Mouse (Mus musculus) hindbrain, embryonic 14.5 days (tissue): Measurements from ENCODE around the gene Tekt3. TPM values are rescaled to one million over a fixed set of nuclear protein-coding genes. Genes with fewer than 3 reads are reported as not detected.

Experiments used
- ATAC-seq: fragments of 200-750 bp; cut with Nextera tagmentation; 2 replicates; pipeline ENCODE4 v1.8.0; 2017; ENCODE audit warnings: moderate number of reproducible peaks, mild to moderate bottlenecking, moderate TSS enrichment, moderate library complexity; ENCODE audit not compliant: low FRiP score
- DNase-seq: peaks from one replicate; pipeline ENCODE4 v3.0.0-alpha.2; 2015; ENCODE audit warnings: low spot score
- H3K27ac ChIP-seq: fragments of 300-500 bp; sonication (generic); 2 replicates; pipeline ENCODE4 v1.5.1; 2014; ENCODE audit warnings: mild to moderate bottlenecking, moderate library complexity
- H3K27me3 ChIP-seq: fragments of 300-500 bp; sonication (generic); 2 replicates; pipeline ENCODE4 v1.6.1; 2014; ENCODE audit warnings: mild to moderate bottlenecking, low read length, mixed read lengths; ENCODE audit not compliant: control insufficient read depth, insufficient read depth
- H3K36me3 ChIP-seq: fragments of 300-500 bp; sonication (generic); replicated peaks from 2 replicates; pipeline ENCODE4 v1.6.1; 2014; ENCODE audit not compliant: control insufficient read depth, insufficient read depth
- H3K4me1 ChIP-seq: fragments of 300-500 bp; sonication (generic); replicated peaks from 2 replicates; pipeline ENCODE4 v1.6.1; 2014; ENCODE audit warnings: antibody characterized with exemption, low read length, mixed read lengths; ENCODE audit not compliant: control insufficient read depth, insufficient read depth
- H3K4me2 ChIP-seq: fragments of 300-500 bp; sonication (generic); replicated peaks from 2 replicates; pipeline ENCODE4 v1.6.1; 2014; ENCODE audit warnings: mild to moderate bottlenecking, moderate library complexity
- H3K4me3 ChIP-seq: fragments of 300-500 bp; sonication (generic); replicated peaks from 2 replicates; pipeline ENCODE4 v1.5.1; 2014; ENCODE audit warnings: mild to moderate bottlenecking, low read length
- H3K9ac ChIP-seq: fragments of 300-500 bp; sonication (generic); 2 replicates; pipeline ENCODE4 v1.6.1; 2014
- H3K9me3 ChIP-seq: fragments of 300-500 bp; sonication (generic); 2 replicates; pipeline ENCODE4 v1.6.1; 2016; ENCODE audit warnings: low read length; ENCODE audit not compliant: control insufficient read depth
- WGBS: fragments of 180-500 bp; shearing (Covaris S2); extraction: QIAGEN DNeasy Blood & Tissue Kit; methylation state at CpG from one replicate; pipeline ENCODE4 v1.1.7; 2014; 5-methylcytosine and 5-hydroxymethylcytosine counted together
- polyA plus RNA-seq: library from polyadenylated mRNA; unstranded; fragments of >200 nt; fragmentation: Nextera tagmentation; extraction: Ambion mirVana; gene quantifications from 2 replicates; pipeline ENCODE4 v1.2.1, GENCODE M21; 2014

Gene Tekt3
- polyA plus RNA-seq, 1 experiment from 2014 or later = 0.15 TPM

DNA sequence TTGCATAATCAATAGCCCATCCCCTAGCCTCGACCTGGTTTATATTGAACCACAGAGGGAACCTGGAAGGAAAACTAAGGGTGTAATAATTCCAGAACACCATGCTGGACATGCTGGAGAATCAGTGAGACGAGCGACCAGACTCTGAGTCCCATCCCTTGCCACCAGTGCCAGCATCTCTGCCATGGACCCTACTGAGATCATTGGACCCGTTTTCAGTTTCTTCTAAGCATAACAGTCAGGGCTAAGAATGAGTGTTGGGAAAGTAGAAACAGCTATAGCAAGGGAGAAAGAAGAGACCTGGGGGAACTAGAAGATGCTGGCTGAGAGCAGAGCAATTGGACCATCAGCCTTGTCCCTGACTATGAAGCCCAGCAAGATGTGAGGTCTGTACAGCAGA lies 66.1 kb downstream of the Tekt3 start:
- no peak for ATAC-seq
- WGBS = 88% methylated on average over 4 of the region's 4 CpGs
- H3K4me3 ChIP-seq = no peak overlapping the region
- peaks cover 33% of the 10 kb centered on the region for H3K27me3 ChIP-seq
- H3K9ac ChIP-seq = no peak overlapping the region
- no peaks in the 10 kb centered on the region for H3K9me3 ChIP-seq
- H3K4me1 ChIP-seq = peaks cover 21% of the 10 kb centered on the region; the same call in 1 of the 2 replicates
- no peak overlapping the region for H3K27ac ChIP-seq
- no peaks in the 10 kb centered on the region for H3K36me3 ChIP-seq
- H3K4me2 ChIP-seq = no peak overlapping the region
- DNase-seq = no peak

DNA sequence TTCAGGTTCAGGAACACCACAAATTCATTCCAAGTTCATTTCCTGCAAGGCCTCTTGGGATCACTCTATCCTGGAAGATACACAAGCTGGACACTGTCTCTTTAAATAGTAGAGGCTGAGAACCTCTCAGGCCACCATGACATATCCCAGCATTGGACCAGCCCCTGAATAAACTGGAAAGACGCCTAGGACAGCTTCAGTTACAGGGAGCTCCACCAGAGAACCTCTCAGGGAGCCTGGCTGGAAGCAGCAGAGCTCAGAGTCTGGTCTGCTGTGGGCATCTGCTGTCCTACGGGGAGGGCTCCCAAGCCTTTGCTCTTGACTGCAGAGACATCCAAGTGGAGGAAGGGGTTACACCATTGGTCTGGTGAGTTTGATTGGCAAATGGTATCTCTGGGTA lies 67.3 kb downstream of the Tekt3 start, which contains the start of gene Pmp22:
Pmp22 (plus strand) TSS at position 199 of the 400 bp plus-strand sequence.
- Histone ChIP-seq H3K4me1 (peaks cover 26% of the 10 kb centered on the region; the same call in 1 of the 2 replicates), H3K4me3 (no peak within 1 kb of the TSS), H3K9me3 (no peaks in the 10 kb centered on the region), H3K36me3 (no peaks in the 10 kb centered on the region), H3K9ac (no peak within 1 kb of the TSS), H3K27ac (no peak within 1 kb of the TSS), H3K27me3 (peaks cover 46% of the 10 kb centered on the region), H3K4me2 (no peak within 1 kb of the TSS)
- DNase-seq (no peak), ATAC-seq (no peak)
- WGBS = 78% methylated on average over 2 of the region's 2 CpGs

DNA sequence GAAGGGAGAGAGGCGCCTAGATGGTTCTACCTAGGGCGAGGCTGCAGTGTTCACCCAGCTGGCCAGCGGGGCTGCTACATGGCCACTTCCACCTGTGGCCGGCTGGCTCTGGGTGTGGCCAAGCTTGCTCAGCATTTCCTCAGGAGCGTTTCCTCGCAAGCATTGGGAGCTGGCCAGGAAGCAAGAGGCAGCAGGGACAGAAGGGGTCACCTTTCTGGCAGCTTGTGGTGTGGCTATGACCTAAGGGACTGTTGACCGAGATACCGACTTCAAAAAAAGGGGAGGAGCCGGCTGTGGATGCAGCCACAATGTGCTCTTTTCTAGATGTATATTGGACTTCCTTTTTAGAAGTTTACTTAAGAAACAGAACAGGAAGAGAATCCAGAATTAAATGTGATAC lies 67.9 kb downstream of the Tekt3 start:
- 67% methylated on average over 9 of the region's 9 CpGs for WGBS
- ATAC-seq (no peak), DNase-seq (no peak)
- H3K9ac ChIP-seq = no peak overlapping the region
- H3K4me1 ChIP-seq = peaks cover 26% of the 10 kb centered on the region; the same call in 1 of the 2 replicates
- no peaks in the 10 kb centered on the region for H3K9me3 ChIP-seq
- H3K27me3 ChIP-seq = peaks cover 52% of the 10 kb centered on the region
- no peaks in the 10 kb centered on the region for H3K36me3 ChIP-seq
- H3K4me2 ChIP-seq = no peak overlapping the region
- no peak overlapping the region for H3K4me3 ChIP-seq
- no peak overlapping the region for H3K27ac ChIP-seq

DNA sequence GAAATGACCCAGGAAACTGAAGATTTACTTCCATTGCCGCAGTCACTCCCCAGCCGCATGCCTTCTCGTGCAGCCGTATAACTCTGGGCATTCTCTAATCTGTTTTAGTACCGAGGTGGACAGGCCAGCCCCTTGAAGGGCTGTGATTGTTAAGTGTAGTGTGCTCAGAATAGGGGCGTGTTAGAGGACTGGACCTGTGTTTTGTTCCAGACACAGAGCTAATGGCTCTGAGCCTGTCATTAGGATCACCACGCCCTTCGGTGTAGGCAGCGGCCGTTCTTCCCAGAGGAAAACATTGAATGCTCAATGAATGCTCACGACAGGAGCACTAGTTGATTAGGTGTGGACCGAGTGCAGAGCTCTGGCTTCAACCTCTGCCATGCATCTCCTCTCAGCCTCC lies 68.4 kb downstream of the Tekt3 start:
- Histone ChIP-seq H3K27ac (no peak overlapping the region), H3K9me3 (no peaks in the 10 kb centered on the region), H3K4me3 (no peak overlapping the region), H3K9ac (no peak overlapping the region), H3K4me1 (peaks cover 26% of the 10 kb centered on the region; the same call in 1 of the 2 replicates), H3K4me2 (no peak overlapping the region), H3K27me3 (peaks cover 56% of the 10 kb centered on the region), H3K36me3 (no peaks in the 10 kb centered on the region)
- ATAC-seq (no peak), DNase-seq (no peak)
- WGBS = 61% methylated on average over 12 of the region's 12 CpGs

DNA sequence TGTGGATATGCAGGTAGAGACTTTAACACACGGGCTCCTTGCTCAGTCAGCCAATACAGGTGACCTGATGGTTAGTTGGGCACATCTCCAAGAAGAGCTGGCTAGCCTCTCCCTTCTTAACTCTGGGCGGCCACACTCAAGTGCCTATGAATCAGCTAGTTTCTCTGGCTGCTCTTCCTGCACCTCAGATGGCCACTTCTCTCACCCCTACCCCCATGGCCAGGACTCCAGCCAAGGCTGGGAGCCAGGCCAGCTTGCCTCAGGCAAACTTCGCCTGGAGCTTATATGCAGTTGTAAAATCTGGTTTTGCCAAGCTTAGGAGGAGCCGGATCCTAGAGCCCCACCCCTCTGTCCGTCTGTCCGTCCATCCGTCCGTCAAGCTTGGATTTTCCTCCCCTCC lies 69.0 kb downstream of the Tekt3 start:
- ATAC-seq (no peak), DNase-seq (no peak)
- H3K9me3 ChIP-seq = no peaks in the 10 kb centered on the region
- peaks cover 26% of the 10 kb centered on the region; the same call in 1 of the 2 replicates for H3K4me1 ChIP-seq
- H3K4me2 ChIP-seq = peak overlapping the region; percentile 99
- H3K9ac ChIP-seq = no peak overlapping the region
- 0 out of 2 replicates have a peak overlapping the region, but pooled peaks have one; percentile 0 for H3K4me3 ChIP-seq
- H3K27ac ChIP-seq = no peak overlapping the region
- peaks cover 56% of the 10 kb centered on the region for H3K27me3 ChIP-seq
- whole genome bisulfite sequencing = 44% methylated on average over 8 of the region's 8 CpGs
- no peaks in the 10 kb centered on the region for H3K36me3 ChIP-seq

DNA sequence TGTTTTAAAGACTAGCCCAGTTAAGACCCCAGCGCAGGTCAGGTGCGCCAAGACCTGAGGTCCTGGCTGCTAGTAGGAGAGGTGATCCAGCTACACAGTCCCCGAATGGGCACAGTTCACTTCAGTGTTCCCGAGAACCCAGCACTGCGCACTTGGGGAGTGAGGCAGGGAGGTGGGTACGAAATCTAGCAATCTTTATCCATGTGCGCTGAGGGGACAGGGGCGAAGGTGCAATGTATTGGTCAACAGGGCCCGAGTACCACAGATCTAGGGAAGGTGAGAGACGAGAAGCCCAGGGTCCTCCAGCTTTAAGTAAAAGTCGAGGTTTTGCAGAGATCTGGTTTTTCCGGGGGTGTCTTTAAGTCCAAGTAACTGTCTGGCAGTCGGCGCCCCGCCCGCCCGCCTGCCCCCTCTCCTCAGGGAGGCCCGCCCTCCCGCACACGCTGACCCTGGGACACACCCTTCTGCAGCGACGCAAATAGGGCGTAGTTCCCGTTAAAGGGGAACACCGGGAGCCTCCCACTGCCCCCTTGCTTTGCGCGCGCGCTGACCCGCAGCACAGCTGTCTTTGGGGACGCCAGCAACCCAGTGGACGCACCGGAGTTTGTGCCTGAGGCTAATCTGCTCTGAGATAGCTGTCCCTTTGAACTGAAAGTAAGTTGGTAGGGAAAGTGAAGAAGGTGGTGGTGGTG lies 69.7 kb downstream of the Tekt3 start:
- H3K27ac ChIP-seq = no peak overlapping the region
- H3K9me3 ChIP-seq = no peaks in the 10 kb centered on the region
- peak overlapping the region; percentile 54 for H3K4me3 ChIP-seq
- H3K4me1 ChIP-seq = peaks cover 26% of the 10 kb centered on the region; the same call in 1 of the 2 replicates
- WGBS = 5% methylated on average over 30 of the region's 33 CpGs
- no peaks in the 10 kb centered on the region for H3K36me3 ChIP-seq
- H3K27me3 ChIP-seq = peaks cover 56% of the 10 kb centered on the region
- ATAC-seq = no peak
- no peak for DNase-seq
- peak overlapping the region; percentile 69; the same call in 1 of the 2 replicates for H3K9ac ChIP-seq
- H3K4me2 ChIP-seq = peak overlapping the region; percentile 99

DNA sequence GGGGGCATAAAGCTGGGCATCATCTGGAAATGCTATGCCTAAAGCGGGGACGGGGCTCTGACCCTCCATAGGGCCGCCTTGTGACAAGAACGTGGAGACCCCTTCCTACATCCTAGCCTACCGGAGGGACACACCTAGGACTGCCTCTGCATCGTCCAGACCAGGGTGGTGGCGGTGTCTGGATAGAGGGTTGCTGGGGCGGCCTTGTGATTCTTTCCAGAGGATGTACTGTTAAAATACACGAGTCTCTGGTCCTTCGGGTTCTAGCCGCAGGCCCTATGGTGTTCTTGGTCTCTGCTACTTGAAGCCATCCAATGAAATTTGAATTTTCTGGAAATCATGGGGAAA lies 70.2 kb downstream of the Tekt3 start:
- WGBS = 7% methylated on average over 11 of the region's 11 CpGs
- Histone ChIP-seq H3K9me3 (no peaks in the 10 kb centered on the region), H3K4me2 (peak overlapping the region; percentile 99), H3K9ac (peak overlapping the region; percentile 69; the same call in 1 of the 2 replicates), H3K27me3 (peaks cover 56% of the 10 kb centered on the region), H3K36me3 (no peaks in the 10 kb centered on the region), H3K4me3 (peak overlapping the region; percentile 54), H3K4me1 (peaks cover 26% of the 10 kb centered on the region; the same call in 1 of the 2 replicates), H3K27ac (no peak overlapping the region)
- DNase-seq = no peak
- ATAC-seq = no peak

DNA sequence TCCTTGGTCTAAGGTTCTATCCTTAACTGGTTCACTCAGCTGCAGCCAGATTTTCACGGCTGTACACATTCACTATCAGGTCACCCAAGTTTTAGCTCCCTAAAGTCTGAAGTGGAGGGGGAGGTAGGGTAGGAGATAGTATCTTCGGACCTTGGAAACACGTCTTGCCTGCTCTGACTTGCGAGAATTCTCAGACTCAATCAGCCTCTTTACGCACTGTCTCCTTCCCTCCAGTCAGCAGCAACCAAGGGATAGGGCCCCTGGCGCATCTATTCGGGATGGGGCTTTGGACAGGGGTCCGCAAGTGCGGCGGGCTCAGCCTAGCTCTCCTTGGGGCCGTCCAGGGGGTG lies 70.7 kb downstream of the Tekt3 start:
- Histone ChIP-seq H3K27me3 (peaks cover 56% of the 10 kb centered on the region), H3K9me3 (no peaks in the 10 kb centered on the region), H3K9ac (peak overlapping the region; percentile 69), H3K4me2 (peak overlapping the region; percentile 99), H3K36me3 (no peaks in the 10 kb centered on the region), H3K4me1 (peaks cover 26% of the 10 kb centered on the region; the same call in 1 of the 2 replicates), H3K4me3 (peak overlapping the region; percentile 54), H3K27ac (peak overlapping the region; percentile 71)
- WGBS = 2% methylated on average over 11 of the region's 11 CpGs
- DNase-seq (no peak), ATAC-seq (no peak)

DNA sequence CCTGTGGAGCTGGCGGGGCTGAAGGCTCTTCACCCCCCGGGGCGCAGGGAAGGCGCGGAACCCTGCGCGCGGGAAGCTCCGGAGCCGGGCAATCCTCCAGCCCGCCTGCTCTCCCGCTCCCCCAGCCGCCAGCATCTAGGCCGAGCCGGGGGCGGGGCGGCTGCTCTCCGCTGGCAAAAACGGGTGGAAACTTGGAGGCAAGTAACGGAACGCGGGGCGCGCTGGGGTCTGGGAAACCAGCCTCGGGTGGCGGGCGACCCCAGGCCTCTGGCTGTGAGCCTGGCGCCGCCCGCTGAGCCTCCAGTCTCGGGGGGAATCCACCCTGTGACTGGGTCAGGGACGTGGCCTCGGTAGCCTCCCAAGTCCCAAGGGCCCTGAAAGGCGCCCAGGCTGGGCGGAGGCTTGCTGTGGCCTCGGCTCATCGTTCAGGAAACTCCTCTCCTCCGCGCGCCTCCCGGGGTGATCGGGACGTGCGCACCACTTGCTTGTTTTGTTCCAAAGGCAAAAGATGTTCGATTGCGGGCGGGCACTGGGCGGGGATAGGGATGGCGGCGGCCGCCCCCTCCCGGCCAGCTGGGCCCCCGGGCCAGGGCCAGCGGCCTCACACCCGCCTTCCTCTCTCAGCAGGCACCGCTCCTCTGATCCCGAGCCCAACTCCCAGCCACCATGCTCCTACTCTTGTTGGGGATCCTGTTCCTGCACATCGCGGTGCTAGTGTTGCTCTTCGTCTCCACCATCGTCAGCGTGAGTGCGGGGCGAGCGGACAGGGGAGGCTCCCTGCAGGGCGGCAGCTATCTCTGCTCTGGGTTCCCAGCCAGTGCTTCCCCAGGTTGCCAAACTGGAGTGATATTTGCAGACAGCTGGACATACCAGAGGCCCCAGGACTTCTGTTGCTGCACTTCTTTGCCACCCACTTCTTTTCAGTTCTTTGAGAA lies 71.3 kb downstream of the Tekt3 start:
- WGBS = 1% methylated on average over 57 of the region's 66 CpGs
- H3K27ac ChIP-seq = peak overlapping the region; percentile 71
- peak overlapping the region; percentile 54 for H3K4me3 ChIP-seq
- H3K4me1 ChIP-seq = peaks cover 26% of the 10 kb centered on the region; the same call in 1 of the 2 replicates
- H3K4me2 ChIP-seq = peak overlapping the region; percentile 99
- peak overlapping the region; percentile 69 for H3K9ac ChIP-seq
- H3K27me3 ChIP-seq = peaks cover 56% of the 10 kb centered on the region
- DNase-seq = peak; percentile 54
- ATAC-seq = peak; percentile 51; the same call in 1 of the 2 replicates
- no peaks in the 10 kb centered on the region for H3K36me3 ChIP-seq
- H3K9me3 ChIP-seq = no peaks in the 10 kb centered on the region
